Mouse (Mus musculus) kidney, adult 11 months (tissue): ENCODE results near the gene Obp2a.
"Not testable (repeated sequence)": the region's sequence is repeated elsewhere in the genome, so short reads cannot be mapped to it uniquely, and the experiment has no call there.

Experiments
- DNase-seq: peaks from one replicate; pipeline ENCODE4 v3.0.0; 2022

Obp2a gene

DNA sequence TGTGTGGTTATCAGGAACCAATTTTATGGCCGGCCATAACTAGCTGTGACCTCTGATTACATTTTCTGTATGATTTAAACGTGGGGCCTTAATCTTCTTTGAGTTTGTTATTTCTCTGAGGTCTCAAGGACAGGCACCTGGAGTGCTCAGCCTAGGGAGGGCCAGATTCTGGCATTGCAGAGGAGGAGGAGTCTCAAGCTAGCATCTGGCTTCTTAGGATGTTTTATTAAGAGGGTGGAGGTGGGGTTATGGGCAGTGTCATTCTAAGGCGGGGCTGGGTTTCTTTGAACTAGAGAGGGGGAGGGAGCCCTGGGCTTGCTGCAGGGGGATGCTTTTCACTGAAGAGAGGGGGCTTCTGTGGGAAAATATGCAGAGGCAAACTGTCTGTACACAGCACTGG is 11.8 kb downstream of the Obp2a start:
- DNase-seq: not testable (repeated sequence)

GRCm38 (mm10) chr2:25717222-25717621 is 17.4 kb downstream of the Obp2a start:
- DNase-seq: no peak

GRCm38 (mm10) chr2:25733199-25733930 is 33.5 kb downstream of the Obp2a start:
- DNase-seq: no peak

GRCm38 (mm10) chr2:25736709-25737108 is 36.9 kb downstream of the Obp2a start, which contains the start of gene Obp2b:
TSS of gene Obp2b (plus strand) at chr2:25737009.
- DNase-seq: not testable (repeated sequence)

DNA sequence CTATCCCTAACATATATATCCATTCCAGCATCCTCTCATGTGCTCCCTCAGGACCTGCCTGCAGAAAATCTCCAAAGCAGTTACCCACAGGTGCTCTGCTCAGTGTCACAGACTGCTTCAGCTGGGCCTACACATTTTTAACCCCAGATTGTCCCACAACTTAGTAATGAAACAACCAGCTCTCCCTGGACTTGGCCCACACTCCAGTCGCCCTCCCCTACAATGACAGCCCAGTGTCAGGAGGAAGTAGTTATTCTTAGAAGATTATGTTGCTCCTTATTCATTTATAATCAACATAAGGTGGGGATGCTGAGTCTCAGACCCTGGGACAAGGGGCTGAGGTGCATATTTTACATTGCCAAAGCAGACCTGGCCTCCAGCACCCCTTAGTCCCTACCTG is 41.8 kb downstream of the Obp2a start:
- no peak for DNase-seq
